Mouse (Mus musculus): ENCODE results near the gene Prrg1.
"Not testable (repeated sequence)": the region's sequence is repeated elsewhere in the genome, so short reads cannot be mapped to it uniquely, and the experiment has no call there.

Prrg1 gene

DNA sequence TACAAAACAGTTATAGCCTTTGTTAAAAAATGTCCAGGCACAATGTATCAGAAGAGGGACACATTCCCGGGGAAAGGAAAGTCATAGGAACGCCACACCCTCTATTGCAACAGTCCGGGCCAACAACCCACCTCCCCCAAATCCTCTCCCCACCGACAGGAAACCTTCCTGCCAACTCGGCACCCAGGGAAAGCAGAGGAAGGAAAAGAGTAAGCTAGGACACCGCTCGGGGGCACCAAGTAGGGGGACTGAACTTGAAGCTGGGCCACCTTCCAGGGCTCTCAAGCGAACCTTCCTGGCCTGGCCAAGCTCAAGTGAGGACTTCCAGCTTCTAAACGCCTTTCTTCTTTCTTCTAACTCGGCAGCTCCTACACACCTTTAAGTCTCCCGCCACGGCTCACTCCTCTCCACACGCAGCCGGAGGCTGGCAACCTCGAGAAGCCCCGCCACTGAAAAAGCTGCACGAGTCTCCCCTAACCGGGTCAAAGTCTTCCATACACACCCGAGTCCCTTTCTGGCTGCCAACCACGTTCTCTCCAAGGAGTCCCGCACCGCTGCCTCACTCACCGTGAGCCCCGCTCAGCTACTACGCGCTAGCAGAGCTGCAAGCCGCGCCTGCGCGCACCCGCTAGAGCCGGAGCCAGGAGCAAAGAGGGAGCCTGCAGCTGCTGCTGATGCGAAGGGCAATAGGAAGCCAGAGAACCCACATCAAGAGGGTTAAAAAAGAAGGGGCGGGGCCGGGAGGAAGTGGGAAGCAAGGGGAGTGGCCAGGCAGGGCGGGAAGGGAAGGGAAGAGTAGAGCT is at the start of gene Prrg1:
Gene Prrg1, minus strand, starts transcription at position 695 of the 803 bp plus-strand sequence.
- peak; percentile 59 for DNase-seq (ENCODE audit: low read depth)

DNA sequence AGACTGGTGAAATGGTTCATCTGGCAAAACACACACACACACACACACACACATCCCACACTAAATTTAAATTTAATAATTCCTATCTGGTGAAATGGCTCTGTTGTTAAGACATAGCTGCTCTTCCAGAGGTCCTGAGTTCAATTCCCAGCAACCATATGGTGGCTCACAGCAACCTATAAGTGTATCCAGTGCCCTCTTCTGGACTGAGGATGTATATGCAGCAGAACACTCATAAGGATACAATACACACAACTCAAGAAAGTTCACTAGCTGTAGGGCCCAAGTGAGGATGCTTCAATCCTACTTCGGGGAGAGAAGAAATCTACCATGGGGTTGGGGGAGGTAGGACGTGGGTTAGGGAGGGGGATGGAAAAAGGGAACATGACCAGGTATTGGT is 22.1 kb upstream of the Prrg1 start:
- peak; percentile 2 for DNase-seq (ENCODE audit: low read depth)

DNA sequence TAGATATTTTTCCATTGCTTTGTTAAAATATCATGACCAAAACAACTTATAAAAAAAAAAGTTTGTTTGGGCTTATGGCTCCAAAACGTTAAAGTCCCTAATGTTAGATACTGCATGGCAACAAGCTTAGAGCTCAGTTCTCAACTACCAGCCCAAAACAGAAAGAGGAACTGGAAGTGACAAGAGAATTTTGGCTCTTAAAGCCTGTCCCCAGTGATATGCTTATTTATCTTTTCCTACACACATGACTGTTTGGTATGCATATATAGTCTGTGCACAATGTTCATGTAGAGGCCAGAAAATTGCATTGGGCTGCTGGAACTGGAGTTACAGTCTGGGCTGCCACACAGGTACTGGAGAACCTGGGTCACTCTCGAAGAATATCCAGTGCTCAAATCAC is 9.4 kb upstream of the Prrg1 start:
- no peak for DNase-seq (ENCODE audit: low read depth)

DNA sequence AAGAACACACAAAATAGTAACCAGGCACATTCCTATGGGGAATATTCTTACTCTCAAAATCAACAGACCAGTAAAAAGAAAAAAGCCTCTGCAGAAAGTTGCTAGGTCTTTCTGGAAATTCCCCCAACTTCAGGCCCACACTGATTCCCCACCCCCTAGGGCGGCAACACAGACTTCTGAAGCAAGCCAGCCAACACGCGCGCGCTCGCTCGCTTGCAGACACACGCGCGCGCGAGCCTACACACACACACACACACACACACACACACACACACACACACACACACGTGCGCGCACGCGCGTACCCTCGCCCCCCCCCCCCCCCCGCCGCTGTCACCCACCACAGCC is 868 bp downstream of the Prrg1 start:
- peak; percentile 59 for DNase-seq (ENCODE audit: low read depth)

DNA sequence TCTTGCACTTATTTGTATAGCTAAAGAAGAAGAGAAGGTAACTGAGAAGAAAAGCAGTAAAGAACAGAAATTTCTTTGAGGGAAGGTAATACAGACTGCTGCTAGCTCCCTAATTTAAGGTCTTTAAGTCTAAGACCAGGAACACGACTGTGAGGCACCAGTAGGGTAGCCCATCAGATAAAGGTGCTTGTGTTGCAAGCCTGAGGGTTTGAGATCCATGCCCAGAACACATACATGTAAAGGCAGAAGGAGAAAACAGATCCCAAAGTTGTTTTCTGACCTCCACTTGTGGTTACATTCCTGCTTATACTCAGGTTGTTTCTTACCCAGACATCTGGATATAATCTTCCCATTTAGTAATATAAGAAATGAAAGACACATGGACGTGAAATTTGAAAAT is 20.2 kb downstream of the Prrg1 start:
- DNase-seq (ENCODE audit: low read depth) = no peak

DNA sequence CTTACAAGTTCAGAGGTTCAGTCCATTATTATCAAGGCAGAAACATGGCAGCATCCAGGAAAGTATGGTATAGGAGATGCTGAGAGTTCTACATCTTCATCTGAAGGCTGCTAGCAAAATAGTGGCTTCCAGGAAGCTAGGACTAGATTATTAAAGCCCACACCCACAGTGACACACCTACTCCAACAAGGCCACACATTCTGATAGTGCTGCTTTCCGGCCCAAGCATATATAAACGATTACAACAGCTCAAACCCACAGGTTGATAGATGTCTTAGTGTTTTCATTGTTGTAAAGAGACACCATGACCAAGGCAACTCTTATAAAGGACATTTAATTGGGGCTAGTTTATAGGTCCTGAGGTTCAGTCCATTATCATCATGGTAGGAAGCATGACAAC is 30.3 kb downstream of the Prrg1 start:
- no peak for DNase-seq (ENCODE audit: low read depth)

DNA sequence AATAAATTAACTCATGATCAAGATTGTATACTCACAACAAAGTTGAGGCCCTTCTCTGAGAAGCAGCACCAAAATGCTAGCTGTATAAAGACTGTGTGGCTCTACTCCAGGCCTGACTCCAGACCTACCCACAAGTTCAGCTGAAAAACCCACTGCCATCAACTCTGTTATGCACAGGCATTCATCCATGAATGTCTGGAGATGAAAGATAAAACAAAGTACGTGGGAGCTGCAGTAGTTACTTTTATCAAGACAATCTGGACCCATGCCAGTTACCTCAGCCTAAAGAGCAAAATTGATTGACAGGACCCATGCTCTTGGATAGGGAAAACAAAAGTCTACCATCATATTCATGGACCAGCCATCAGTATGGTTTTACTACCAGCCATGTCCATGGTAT is 31.0 kb downstream of the Prrg1 start:
- no peak for DNase-seq (ENCODE audit: low read depth)

DNA sequence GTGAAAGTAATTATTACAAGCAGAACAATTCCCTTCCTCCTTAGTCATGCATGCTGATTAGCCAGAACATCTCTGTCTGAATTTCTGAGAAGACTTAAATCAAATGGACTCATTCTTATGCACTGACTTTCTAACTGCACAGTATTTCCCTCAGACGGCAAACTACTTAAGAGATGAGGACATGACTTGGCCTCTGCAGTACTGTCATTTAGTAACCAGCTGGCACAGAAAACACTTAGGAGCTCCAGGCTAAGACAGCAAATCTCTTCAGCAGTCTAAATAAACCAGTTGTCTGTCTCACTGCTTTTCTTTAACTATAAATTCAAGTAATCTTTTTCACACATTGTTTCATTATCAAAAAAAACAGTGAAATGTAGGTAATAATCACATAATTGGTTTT is 36.0 kb downstream of the Prrg1 start:
- DNase-seq (ENCODE audit: low read depth) = no peak

DNA sequence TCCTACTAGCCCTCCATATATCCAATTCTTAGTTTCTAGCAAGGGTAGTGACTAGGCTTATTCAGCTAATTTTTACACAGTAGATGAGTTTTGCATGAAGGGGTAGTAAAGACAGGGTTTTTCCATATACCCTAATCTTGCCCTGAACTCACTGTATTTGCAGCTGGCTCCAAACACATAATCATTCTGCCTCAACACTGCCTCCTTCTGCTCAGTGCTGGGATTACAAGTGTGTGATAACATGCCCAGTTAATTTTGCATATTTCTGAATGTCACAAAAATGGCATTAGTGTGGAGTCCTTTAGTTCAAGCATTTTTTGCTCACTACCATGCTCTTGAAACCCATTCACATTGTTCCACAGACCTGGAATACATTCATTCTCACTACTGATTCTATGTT is 44.0 kb downstream of the Prrg1 start:
- peak; percentile 52 for DNase-seq (ENCODE audit: low read depth)

DNA sequence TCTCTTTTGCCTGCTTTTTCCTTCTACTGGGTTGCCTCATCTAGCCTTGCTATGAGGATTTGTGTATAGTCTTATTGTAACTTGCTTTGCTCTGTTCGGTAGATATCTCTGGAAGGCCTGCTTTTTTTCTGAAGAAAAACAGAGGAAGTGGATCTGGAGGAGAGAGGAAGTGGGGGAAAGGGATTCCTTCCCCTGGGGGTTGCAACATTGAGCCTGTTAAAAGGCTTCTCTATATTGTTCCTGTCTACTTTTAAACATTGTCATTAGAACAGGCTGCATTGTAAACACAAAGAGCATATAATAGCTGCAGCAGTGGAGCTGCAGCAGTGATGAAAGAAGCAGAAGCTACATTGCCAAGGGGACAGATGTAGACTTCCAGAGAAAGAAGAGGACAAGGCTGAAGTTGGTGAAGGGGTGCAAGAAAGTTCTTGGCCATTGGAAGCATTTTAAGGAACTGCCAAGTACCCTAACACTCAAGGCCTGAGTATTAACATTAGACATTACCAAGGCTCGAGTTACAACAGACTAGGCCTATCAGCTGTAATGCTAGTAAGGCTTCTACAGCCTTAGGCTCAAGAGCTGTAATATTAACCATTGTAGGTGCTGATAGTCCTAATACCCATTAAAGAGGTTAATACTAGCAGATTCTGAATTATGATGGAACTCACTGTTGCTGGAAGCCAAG is 44.9 kb downstream of the Prrg1 start:
- no peak for DNase-seq (ENCODE audit: low read depth)

DNA sequence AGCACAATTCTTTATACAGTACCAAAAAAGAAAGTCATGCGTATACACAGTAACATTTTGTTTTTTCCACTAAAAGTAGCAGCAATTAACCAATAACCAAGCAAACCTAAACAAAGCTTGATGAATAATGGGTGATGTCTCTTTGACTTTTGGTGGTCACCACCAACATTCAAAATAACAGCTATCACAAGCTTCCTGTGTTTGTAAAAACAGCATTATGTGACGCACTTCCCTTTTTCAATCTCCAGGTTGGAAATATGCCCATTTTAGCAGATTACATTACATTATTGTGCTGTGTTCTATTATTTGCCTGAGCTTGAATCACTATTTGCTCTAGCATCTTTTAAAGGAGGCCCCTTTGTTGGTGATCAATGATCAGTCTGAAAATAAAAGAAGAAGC is 65.4 kb downstream of the Prrg1 start:
- no peak for DNase-seq (ENCODE audit: low read depth)

DNA sequence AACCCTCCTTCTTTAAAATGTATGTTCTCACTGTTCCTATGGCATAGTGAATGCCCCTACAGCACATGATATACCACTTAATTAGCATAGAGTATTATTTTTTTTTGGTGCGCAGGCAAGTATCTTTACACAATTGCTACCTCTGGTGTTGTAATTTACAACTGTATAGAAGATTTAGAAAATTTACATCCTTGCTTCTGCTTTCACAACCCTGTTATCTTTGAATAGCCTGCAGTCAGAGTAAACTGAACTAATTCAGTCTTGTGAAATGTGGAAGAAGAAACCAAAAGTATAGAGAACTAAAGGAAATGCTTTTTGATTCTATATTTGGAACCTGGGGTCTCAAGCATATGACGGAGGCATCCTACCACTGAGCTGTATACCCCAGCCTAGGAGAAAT is 100.7 kb downstream of the Prrg1 start:
- DNase-seq (ENCODE audit: low read depth) = no peak

DNA sequence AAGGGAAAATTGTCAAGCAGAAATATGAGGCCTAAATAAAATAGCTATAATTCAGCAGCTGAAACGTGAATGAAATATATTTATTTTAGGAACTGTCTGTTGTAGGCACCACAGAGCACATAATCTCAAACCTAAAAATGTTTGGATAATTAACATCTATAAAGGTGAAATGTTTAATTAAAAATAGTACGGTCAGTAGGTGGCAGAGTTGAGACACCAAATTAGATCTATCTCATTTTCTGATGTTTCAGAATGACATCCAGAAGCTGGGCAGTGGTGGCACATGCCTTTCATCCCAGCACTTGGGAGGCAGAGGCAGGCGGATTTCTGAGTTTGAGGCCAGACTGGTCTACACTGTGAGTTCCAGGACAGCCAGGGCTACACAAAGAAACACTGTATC is 104.0 kb downstream of the Prrg1 start:
- peak; percentile 31 for DNase-seq (ENCODE audit: low read depth)

DNA sequence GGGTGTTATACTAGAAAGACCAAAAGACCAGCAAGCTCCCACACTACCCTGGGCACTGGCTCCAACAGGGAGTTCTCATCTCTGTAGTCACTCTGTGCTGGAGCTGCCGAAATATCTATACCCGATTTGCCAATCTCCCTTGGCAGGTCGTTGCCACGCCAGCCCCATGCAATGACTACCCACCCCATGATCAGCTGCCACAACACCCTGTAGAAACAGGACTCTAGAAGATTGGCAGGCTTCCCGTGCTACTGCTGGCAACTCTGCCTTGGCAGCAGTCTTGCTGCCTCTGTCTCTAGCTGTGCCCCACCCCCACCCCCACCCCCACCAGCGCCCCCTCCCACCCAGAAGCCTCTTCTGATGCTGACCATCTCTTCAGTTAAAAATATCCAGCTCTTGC is 149.3 kb downstream of the Prrg1 start:
- DNase-seq (ENCODE audit: low read depth) = no peak

DNA sequence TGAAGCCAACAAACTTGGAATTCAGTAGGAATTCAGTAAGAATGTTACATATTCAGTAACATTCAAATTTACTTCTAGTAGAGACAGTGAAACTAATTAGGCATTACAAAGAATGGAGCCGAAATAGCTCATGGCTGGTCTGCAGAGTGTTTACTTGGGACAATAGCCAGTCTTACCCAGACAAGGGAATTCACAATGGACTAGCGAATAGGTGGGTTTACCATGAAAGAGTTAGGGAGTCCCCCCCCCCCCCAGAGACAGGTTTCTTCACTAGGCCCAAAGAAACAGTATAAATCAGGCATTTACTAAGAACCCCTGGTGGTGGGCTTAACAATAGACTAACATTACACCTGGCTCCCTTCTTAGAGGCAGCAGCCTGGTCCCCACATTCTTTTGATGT is 180.3 kb downstream of the Prrg1 start:
- DNase-seq (ENCODE audit: low read depth) = not testable (repeated sequence)
